Mouse (Mus musculus): ENCODE data around the gene Ndrg2. TPM values are rescaled to one million over a fixed set of nuclear protein-coding genes. Genes with fewer than 3 reads are reported as not detected.

The Ndrg2 gene
- polyA plus RNA-seq, 1 experiment = 0.44 TPM

DNA sequence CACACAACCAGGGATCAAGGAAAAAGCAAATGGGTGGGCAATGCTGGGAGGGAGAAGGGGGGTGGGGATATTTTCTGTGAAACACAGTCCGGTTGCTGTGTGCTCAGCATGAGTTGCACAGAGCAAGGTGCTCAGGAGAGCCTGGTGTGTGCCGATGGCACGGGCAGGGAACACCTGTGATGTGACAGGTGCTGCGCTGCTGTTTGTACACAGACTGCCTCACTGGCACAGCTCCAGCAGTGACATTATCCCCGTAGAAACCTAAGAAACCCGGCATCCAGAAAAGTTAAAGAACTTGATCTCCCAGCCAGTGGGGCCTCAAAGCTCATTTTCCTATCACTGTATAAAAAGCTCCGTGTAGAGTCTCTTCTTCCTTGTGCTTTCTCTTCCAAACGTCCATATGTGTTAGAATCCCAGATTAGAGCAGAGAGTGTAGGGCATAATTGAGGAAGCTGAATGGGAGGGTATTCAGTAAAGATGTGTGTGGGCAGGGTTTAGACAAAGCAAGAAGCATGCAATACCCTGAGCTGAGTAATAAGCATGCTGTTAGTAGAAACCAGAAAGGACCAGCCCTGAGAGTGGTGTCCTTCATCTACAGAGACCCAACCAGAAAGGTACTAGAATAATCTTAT, 17.3 kb downstream of the Ndrg2 start:
- no peak for TF ChIP-seq GATA1 (IDR thresholded peaks at IDR 0.05; ENCODE audit: borderline replicate concordance, low read length)
- TF ChIP-seq FLI1 (IDR thresholded peaks at IDR 0.05; ENCODE audit: low read length) = no peak
- H3K27me3 ChIP-seq (replicated peaks) = peaks cover 1% of the 10 kb centered on the region

GRCm38 (mm10) chr14:51896019-51896418, 17.9 kb downstream of the Ndrg2 start:
- TF ChIP-seq GATA1 (IDR thresholded peaks at IDR 0.05; ENCODE audit: borderline replicate concordance, low read length) (no peak), FLI1 (IDR thresholded peaks at IDR 0.05; ENCODE audit: low read length) (no peak)
- H3K36me3 ChIP-seq (replicated peaks; ENCODE audit: low read length) = peaks cover 13% of the 10 kb centered on the region
- peaks cover 18% of the 10 kb centered on the region for H3K4me1 ChIP-seq
- no peaks in the 10 kb centered on the region for H3K9me3 ChIP-seq
- H3K4me3 ChIP-seq (replicated peaks) = no peak overlapping the region
- no peaks in the 10 kb centered on the region for H3K27me3 ChIP-seq (replicated peaks)

More for the DNA sequence above, 17.3 kb downstream of the Ndrg2 start:
- Histone ChIP-seq H3K36me3 (replicated peaks; ENCODE audit: low read length) (peaks cover 7% of the 10 kb centered on the region), H3K4me1 (peaks cover 18% of the 10 kb centered on the region), H3K4me3 (replicated peaks) (no peak overlapping the region), H3K9me3 (no peaks in the 10 kb centered on the region)

DNA sequence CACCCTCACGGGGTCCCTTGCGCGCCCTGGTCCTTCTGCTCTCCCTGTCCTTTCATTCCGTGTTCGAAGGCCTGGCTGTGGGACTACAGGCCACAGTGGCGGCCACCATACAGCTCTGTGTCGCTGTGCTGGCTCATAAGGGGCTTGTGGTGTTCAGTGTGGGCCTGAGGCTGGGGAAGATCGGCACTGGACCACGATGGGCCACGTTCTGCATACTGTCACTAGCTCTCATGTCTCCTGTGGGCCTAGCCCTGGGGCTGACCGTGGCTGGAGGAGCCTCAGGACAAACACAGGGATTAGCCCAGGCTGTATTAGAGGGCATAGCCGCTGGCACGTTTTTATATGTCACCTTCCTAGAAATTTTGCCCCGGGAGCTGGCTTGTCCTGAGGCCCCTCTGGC, 18.9 kb downstream of the Ndrg2 start:
- TF ChIP-seq FLI1 (IDR thresholded peaks at IDR 0.05; ENCODE audit: low read length) = no peak
- TF ChIP-seq GATA1 (IDR thresholded peaks at IDR 0.05; ENCODE audit: borderline replicate concordance, low read length) = no peak
- peaks cover 21% of the 10 kb centered on the region for H3K36me3 ChIP-seq (replicated peaks; ENCODE audit: low read length)
- H3K9me3 ChIP-seq = no peaks in the 10 kb centered on the region
- H3K27me3 ChIP-seq (replicated peaks) = no peaks in the 10 kb centered on the region
- no peak overlapping the region for H3K4me3 ChIP-seq (replicated peaks)
- H3K4me1 ChIP-seq = peaks cover 18% of the 10 kb centered on the region

- H3K4me1 ChIP-seq = peaks cover 18% of the 10 kb centered on the region
- no peak for TF ChIP-seq GATA1 (IDR thresholded peaks at IDR 0.05; ENCODE audit: borderline replicate concordance, low read length)
- no peak for TF ChIP-seq FLI1 (IDR thresholded peaks at IDR 0.05; ENCODE audit: low read length)
Measured at GRCm38 (mm10) chr14:51893809-51894208, 20.1 kb downstream of the Ndrg2 start.

GRCm38 (mm10) chr14:51893094-51893794, 20.7 kb downstream of the Ndrg2 start:
- Histone ChIP-seq H3K36me3 (replicated peaks; ENCODE audit: low read length) (peaks cover 40% of the 10 kb centered on the region), H3K4me1 (peaks cover 18% of the 10 kb centered on the region), H3K27me3 (replicated peaks) (no peaks in the 10 kb centered on the region), H3K9me3 (no peaks in the 10 kb centered on the region), H3K4me3 (replicated peaks) (no peak overlapping the region)
- TF ChIP-seq GATA1 (IDR thresholded peaks at IDR 0.05; ENCODE audit: borderline replicate concordance, low read length) = no peak

More at GRCm38 (mm10) chr14:51893809-51894208, 20.1 kb downstream of the Ndrg2 start:
- Histone ChIP-seq H3K36me3 (replicated peaks; ENCODE audit: low read length) (peaks cover 34% of the 10 kb centered on the region), H3K27me3 (replicated peaks) (no peaks in the 10 kb centered on the region), H3K9me3 (no peaks in the 10 kb centered on the region), H3K4me3 (replicated peaks) (no peak overlapping the region)

- Histone ChIP-seq H3K36me3 (replicated peaks; ENCODE audit: low read length) (peaks cover 45% of the 10 kb centered on the region), H3K4me1 (peaks cover 18% of the 10 kb centered on the region), H3K9me3 (no peaks in the 10 kb centered on the region), H3K4me3 (replicated peaks) (no peak within 1 kb of the TSS), H3K27me3 (replicated peaks) (no peaks in the 10 kb centered on the region)
- no peak for TF ChIP-seq FLI1 (IDR thresholded peaks at IDR 0.05; ENCODE audit: low read length)
- no peak for TF ChIP-seq GATA1 (IDR thresholded peaks at IDR 0.05; ENCODE audit: borderline replicate concordance, low read length)
Measured at GRCm38 (mm10) chr14:51892191-51892939, 21.6 kb downstream of the Ndrg2 start, which contains the start of gene Slc39a2. Gene Slc39a2, plus strand, starts transcription at chr14:51892889.

DNA sequence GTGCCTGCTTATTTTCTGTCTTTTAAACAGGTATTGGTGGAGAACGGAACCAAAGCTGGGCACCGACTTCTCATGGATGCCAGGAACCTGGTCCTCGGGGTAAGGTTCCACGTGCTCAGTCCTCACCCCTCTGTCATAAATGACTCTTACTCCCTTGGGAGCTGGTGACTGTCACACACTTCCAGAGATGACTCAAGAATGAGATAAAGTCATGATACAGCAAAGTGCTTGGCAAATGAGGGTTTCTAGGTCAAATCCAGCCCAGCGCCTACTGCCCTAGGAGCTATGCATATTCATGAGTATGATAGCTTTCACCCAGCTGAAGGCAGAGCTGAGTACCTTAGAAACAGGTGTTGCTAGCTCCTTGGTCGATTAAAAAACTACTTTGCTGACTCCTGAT, 24.1 kb downstream of the Ndrg2 start:
- Histone ChIP-seq H3K27me3 (replicated peaks) (peaks cover 1% of the 10 kb centered on the region), H3K9me3 (no peaks in the 10 kb centered on the region), H3K36me3 (replicated peaks; ENCODE audit: low read length) (peaks cover 53% of the 10 kb centered on the region), H3K4me3 (replicated peaks) (no peak overlapping the region), H3K4me1 (peaks cover 20% of the 10 kb centered on the region)
- TF ChIP-seq GATA1 (IDR thresholded peaks at IDR 0.05; ENCODE audit: borderline replicate concordance, low read length) (no peak), FLI1 (IDR thresholded peaks at IDR 0.05; ENCODE audit: low read length) (no peak)

- TF ChIP-seq GATA1 (IDR thresholded peaks at IDR 0.05; ENCODE audit: borderline replicate concordance, low read length) (no peak), FLI1 (IDR thresholded peaks at IDR 0.05; ENCODE audit: low read length) (no peak)
- peaks cover 40% of the 10 kb centered on the region for H3K36me3 ChIP-seq (replicated peaks; ENCODE audit: low read length)
- H3K9me3 ChIP-seq = no peaks in the 10 kb centered on the region
- peaks cover 2% of the 10 kb centered on the region for H3K27me3 ChIP-seq (replicated peaks)
- H3K4me3 ChIP-seq (replicated peaks) = no peak overlapping the region
- peaks cover 9% of the 10 kb centered on the region for H3K4me1 ChIP-seq
Measured at GRCm38 (mm10) chr14:51886051-51886450, 27.9 kb downstream of the Ndrg2 start.

GRCm38 (mm10) chr14:51884598-51885331, 29.2 kb downstream of the Ndrg2 start, which contains the start of gene Mettl17:
Gene Mettl17, plus strand, starts transcription at chr14:51884842.
- TF ChIP-seq GATA1 (IDR thresholded peaks at IDR 0.05; ENCODE audit: borderline replicate concordance, low read length) (no peak), FLI1 (IDR thresholded peaks at IDR 0.05; ENCODE audit: low read length) (peak; percentile 41; the same call in 1 of the 2 replicates)
- Histone ChIP-seq H3K36me3 (replicated peaks; ENCODE audit: low read length) (peaks cover 29% of the 10 kb centered on the region), H3K4me3 (replicated peaks) (peak within 1 kb of the TSS; percentile 95), H3K4me1 (peaks cover 9% of the 10 kb centered on the region), H3K9me3 (no peaks in the 10 kb centered on the region), H3K27me3 (replicated peaks) (peaks cover 2% of the 10 kb centered on the region)
